Mouse (Mus musculus) liver, embryonic 14.5 days (tissue): Measurements from ENCODE around the gene Zdhhc7. TPM values are rescaled to one million over a fixed set of nuclear protein-coding genes. Genes with fewer than 3 reads are reported as not detected.

Source experiments
- ATAC-seq: fragments of 200-750 bp; cut with Nextera tagmentation; 2 replicates; pipeline ENCODE4 v1.8.0; 2017; ENCODE audit warnings: moderate number of reproducible peaks, mild to moderate bottlenecking, moderate library complexity; ENCODE audit not compliant: insufficient read depth
- DNase-seq, 3 experiments: peaks; one replicate each; pipeline ENCODE4 v3.0.0-alpha.2; 2012 to 2013; ENCODE audit warnings: low read depth in 3 of 3, low spot score in 3 of 3
- H3K27ac ChIP-seq: fragments of 300-500 bp; sonication (generic); 2 replicates; pipeline ENCODE4 v1.5.1; 2014; ENCODE audit warnings: moderate library complexity, mild to moderate bottlenecking, control low read depth, inconsistent platforms
- H3K27me3 ChIP-seq: fragments of 300-500 bp; sonication (generic); 2 replicates; pipeline ENCODE4 v1.6.1; 2014; ENCODE audit warnings: mild to moderate bottlenecking, low read length, moderate library complexity; ENCODE audit not compliant: control insufficient read depth, insufficient read depth
- H3K36me3 ChIP-seq: fragments of 300-500 bp; sonication (generic); replicated peaks from 2 replicates; pipeline ENCODE4 v1.6.1; 2014; ENCODE audit warnings: low read depth; ENCODE audit not compliant: control insufficient read depth, insufficient read depth
- H3K4me1 ChIP-seq, 2 experiments: fragments of 200-500 bp in 1 of 2; fragments of 300-500 bp in 1 of 2; sonication (generic) in 1 of 2; replicated peaks; 2 replicates each; pipeline ENCODE4 v1.6.1; 2012 to 2014; ENCODE audit warnings: antibody characterized with exemption in 1 of 2, inconsistent platforms in 1 of 2, low read length in 1 of 2; ENCODE audit not compliant: control insufficient read depth in 2 of 2, insufficient read depth in 2 of 2
- H3K4me2 ChIP-seq: fragments of 300-500 bp; sonication (generic); 2 replicates; pipeline ENCODE4 v1.6.1; 2014; ENCODE audit warnings: low read depth, mild to moderate bottlenecking, control low read depth, moderate library complexity
- H3K4me3 ChIP-seq, 2 experiments: fragments of 200-500 bp in 1 of 2; fragments of 300-500 bp in 1 of 2; sonication (generic) in 1 of 2; 2 replicates each; pipeline ENCODE4 v1.5.1; 2012 to 2014; ENCODE audit warnings: low read depth in 2 of 2, low read length in 2 of 2, mild to moderate bottlenecking in 2 of 2, control low read depth in 1 of 2, inconsistent platforms in 1 of 2, moderate library complexity in 1 of 2; ENCODE audit not compliant: insufficient read depth in 1 of 2
- H3K9ac ChIP-seq: fragments of 300-500 bp; sonication (generic); replicated peaks from 2 replicates; pipeline ENCODE4 v1.6.1; 2014; ENCODE audit warnings: mild to moderate bottlenecking, control low read depth, moderate library complexity
- H3K9me3 ChIP-seq: fragments of 300-500 bp; sonication (generic); 2 replicates; pipeline ENCODE4 v1.6.1; 2016; ENCODE audit warnings: low read length, mixed read lengths; ENCODE audit not compliant: control insufficient read depth
- CTCF ChIP-seq: IDR thresholded peaks from 2 replicates; pipeline ENCODE4 v1.5.1; 2016; ENCODE audit warnings: antibody characterized with exemption, low read depth, control low read depth
- EP300 ChIP-seq: IDR thresholded peaks from 2 replicates; pipeline ENCODE4 v1.6.1; 2016; ENCODE audit warnings: antibody characterized with exemption, low read depth
- WGBS: fragments of 180-500 bp; shearing (Covaris S2); extraction: QIAGEN DNeasy Blood & Tissue Kit; methylation state at CpG from one replicate; pipeline ENCODE4 v1.1.7; 2014; ENCODE audit not compliant: insufficient replicate concordance; 5-methylcytosine and 5-hydroxymethylcytosine counted together
- polyA plus RNA-seq, 2 experiments: library from polyadenylated mRNA; depleted of rRNA in 1 of 2; stranded (reverse) in 1 of 2; unstranded in 1 of 2; fragments of >200 nt; fragmentation: Nextera tagmentation in 1 of 2; extraction: Ambion mirVana in 1 of 2; gene quantifications; 2 replicates each; pipeline versions ENCODE4 v1.2.1 to v1.2.3; 2012 to 2014

Zdhhc7 gene
- polyA plus RNA-seq, 2 experiments = 9.2 to 12.2 TPM

DNA sequence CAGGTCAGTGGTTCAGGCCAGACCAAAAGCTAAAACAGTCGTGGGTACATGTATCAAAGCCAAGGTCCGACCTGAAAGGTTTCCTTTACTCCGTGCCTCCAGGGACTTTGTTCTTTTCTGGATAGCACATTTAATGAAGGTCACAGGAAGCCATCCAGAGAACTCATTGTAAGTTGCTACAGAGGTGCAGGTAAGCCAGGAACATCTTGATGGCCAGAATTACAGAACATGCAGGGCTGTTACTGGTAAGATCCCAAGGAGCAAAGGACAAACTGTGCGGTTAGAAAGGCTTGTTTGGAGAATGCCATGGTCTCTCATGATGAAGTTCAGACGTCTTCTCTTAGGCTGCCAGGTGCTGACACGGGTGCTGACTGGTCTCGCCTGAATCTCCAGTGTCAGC is 15.3 kb upstream of the Zdhhc7 start:
- no peak overlapping the region for H3K27ac ChIP-seq
- no peak overlapping the region for H3K9ac ChIP-seq
- no peaks in the 10 kb centered on the region for H3K36me3 ChIP-seq
- peaks cover 2 to 8% of the 10 kb centered on the region in 2 experiments; a peak in 3 of 4 replicates for H3K4me1 ChIP-seq
- no peak overlapping the region for H3K4me2 ChIP-seq
- no peak overlapping the region for H3K4me3 ChIP-seq
- DNase-seq (no peak), ATAC-seq (no peak)
- TF ChIP-seq CTCF (no peak), EP300 (no peak)
- no peaks in the 10 kb centered on the region for H3K9me3 ChIP-seq
- H3K27me3 ChIP-seq = peaks cover 27% of the 10 kb centered on the region
- 41% methylated on average over 7 of the region's 7 CpGs for WGBS

DNA sequence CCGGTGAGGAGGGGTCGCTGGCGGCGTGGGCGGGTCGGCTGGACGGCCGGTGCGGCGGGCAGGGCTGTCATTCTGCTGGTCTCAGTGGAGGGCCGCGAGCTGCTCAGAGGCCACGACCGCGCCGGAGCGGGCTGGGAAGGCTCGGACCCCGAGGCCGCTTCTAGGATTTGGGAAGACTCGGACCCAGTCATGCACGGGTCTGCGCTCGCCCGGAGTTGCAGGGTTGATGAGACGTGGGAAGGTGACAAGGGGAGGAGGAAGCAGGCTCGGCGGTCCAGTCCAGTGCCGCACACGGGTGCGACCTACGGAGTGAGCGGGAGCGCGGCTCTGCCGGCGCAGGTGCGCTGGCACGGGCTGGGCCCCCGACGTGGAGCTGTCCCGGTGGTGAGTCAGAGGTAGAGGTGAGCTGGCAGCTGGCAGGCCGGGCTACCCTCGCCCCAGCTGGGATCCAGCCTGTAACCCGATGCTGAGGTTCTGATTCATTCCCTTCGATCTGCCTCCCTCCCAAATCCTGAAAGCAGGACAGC is 13.1 kb upstream of the Zdhhc7 start:
- 3% methylated on average over 46 of the region's 46 CpGs for WGBS
- Histone ChIP-seq H3K4me3 (peak overlapping the region; percentile 20 to 67), H3K4me2 (peak overlapping the region; percentile 99), H3K9me3 (no peaks in the 10 kb centered on the region), H3K9ac (no peak overlapping the region), H3K27ac (no peak overlapping the region), H3K36me3 (no peaks in the 10 kb centered on the region), H3K27me3 (peaks cover 27% of the 10 kb centered on the region), H3K4me1 (peaks cover 2 to 9% of the 10 kb centered on the region in 2 experiments; a peak in 3 of 4 replicates)
- no peak for TF ChIP-seq EP300
- TF ChIP-seq CTCF = no peak
- DNase-seq = no peak
- peak; percentile 14 for ATAC-seq

DNA sequence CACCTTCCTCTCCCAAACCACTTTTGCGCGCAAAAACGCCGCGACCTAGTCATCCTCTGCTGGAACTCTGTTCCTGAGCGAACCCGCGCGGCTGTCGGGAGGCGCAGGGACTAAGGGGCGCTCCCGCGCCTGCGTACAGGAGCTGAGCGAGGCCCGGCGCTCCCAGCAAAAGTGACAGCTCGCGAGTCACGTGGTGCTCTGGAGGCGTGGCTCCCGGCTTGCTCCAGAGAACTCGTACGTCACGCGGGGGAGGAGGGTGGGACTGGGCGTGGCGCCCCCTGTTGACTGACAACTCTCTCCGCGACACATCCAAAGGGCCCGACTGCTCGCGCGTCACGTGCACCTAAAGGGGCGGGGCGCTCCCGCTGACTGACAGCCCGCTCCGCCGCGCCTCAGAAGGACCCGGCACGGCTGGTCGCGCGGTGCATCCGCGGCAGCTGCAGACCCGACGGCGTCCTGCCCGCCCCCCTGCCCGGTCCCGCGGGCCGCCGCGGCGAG is 12.5 kb upstream of the Zdhhc7 start, which contains the start of gene 6430548M08Rik:
6430548M08Rik (plus strand) TSS at position 395 of the 498 bp plus-strand sequence.
- DNase-seq = peak; percentile 98 to 99 (median 98)
- Histone ChIP-seq H3K4me3 (peak within 1 kb of the TSS; percentile 66 to 67), H3K9ac (peak within 1 kb of the TSS; percentile 79), H3K27ac (no peak within 1 kb of the TSS), H3K4me2 (peak within 1 kb of the TSS; percentile 99), H3K4me1 (peaks cover 2 to 10% of the 10 kb centered on the region in 2 experiments; a peak in 3 of 4 replicates), H3K36me3 (no peaks in the 10 kb centered on the region), H3K9me3 (no peaks in the 10 kb centered on the region), H3K27me3 (peaks cover 27% of the 10 kb centered on the region)
- ATAC-seq = peak; percentile 93
- TF ChIP-seq CTCF (peak; percentile 78), EP300 (no peak)
- WGBS = under 1% methylated on average over 60 of the region's 61 CpGs

DNA sequence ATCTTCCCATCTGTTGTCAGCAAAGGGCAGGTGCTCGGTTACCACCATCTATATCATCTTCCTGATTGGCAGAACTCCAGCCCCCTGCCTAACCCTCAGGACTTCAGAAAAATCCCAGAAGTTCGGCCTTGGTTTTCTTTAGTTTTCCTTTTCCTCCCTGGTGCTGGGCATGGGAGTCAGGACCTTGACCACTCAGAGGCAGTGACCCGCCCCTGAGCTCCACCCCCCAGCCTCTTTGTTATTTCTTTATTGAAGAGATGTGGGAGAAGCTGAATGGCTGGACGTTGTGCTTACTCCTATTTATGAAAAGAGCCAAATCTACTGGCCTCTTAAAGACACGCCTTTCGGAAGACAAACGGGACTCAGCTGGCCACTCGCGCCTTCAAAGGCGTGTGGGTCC is 12.0 kb upstream of the Zdhhc7 start:
- no peak for TF ChIP-seq EP300
- Histone ChIP-seq H3K4me1 (peaks cover 2 to 10% of the 10 kb centered on the region in 2 experiments; a peak in 3 of 4 replicates), H3K9ac (peak overlapping the region; percentile 79), H3K27ac (no peak overlapping the region), H3K9me3 (no peaks in the 10 kb centered on the region), H3K4me2 (peak overlapping the region; percentile 99), H3K4me3 (peak overlapping the region; percentile 66 to 67), H3K36me3 (no peaks in the 10 kb centered on the region), H3K27me3 (peaks cover 27% of the 10 kb centered on the region)
- DNase-seq = no peak
- 5% methylated on average over 10 of the region's 10 CpGs for WGBS
- peak; percentile 43 for ATAC-seq

DNA sequence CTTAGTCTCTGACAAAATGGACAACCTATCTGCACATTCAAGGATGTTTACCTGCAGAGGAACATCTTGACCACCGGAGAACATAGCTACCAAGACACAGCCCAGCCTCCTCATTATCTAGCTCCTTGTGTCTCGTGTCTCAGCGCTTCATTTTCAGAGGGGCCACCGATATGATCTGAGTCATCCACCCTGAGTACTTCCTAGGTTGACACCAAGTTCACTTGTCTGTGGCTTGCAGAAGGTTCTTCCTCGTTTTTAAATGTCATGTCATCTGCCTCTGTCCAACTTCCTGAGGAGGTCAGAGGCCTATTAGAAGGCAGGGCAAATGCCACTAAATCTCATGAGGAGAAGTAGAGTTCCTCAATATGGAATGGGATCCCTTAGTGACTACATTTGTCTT is 11.3 kb upstream of the Zdhhc7 start:
- H3K4me1 ChIP-seq = peaks cover 2 to 10% of the 10 kb centered on the region in 2 experiments; a peak in 3 of 4 replicates
- no peaks in the 10 kb centered on the region for H3K9me3 ChIP-seq
- peak overlapping the region; percentile 99; the same call in 1 of the 2 replicates for H3K4me2 ChIP-seq
- DNase-seq = no peak
- 19% methylated on average over 5 of the region's 5 CpGs for WGBS
- no peak for ATAC-seq
- no peak overlapping the region for H3K9ac ChIP-seq
- TF ChIP-seq EP300 (no peak), CTCF (no peak)
- no peak overlapping the region for H3K27ac ChIP-seq
- H3K27me3 ChIP-seq = peaks cover 27% of the 10 kb centered on the region
- H3K36me3 ChIP-seq = no peaks in the 10 kb centered on the region
- no peak overlapping the region for H3K4me3 ChIP-seq
